22 mouse cellular contexts compared by ENCODE assay signal in the genomic region with DNA sequence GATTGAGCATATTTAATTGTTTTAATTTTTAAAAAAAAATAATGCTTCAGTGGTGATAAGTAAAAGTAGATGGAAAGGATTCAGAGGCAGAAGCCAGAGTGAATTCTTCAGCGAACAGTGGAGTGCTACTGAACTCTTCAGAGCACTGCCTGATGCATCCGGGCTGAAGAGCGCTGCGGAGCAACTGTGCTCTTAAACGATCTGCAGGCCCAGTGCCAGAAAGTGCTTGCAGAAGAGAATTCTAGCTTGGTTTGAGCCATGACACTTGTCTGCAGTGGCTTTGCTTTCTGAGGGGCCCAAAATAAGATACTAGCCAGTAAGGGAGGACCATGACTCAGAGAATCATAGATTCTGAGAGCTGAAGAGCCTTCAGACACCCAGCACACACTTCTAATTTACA. TPM values are rescaled to one million over a fixed set of nuclear protein-coding genes. Genes with fewer than 3 reads are reported as not detected.
DNase-seq lines count a peak whose midpoint lies in the region; ATAC-seq and TF ChIP-seq lines count a peak whose summit lies in the region.
"Had no signal": no experiment of that assay in that cellular context is flagged by ENCODE, and none has a peak within 500 bp of the region (broad histone marks: within the 10 kb centered on the region; RNA-seq: fewer than 3 reads in every experiment).

No protein-coding gene starts in this region.

- no peak for ATAC-seq in forebrain, postnatal 0 days
- ATAC-seq in forebrain, embryonic 16.5 days = no peak
- ATAC-seq: activated CD4-positive, CD25-positive, alpha-beta regulatory T cell, adult 4 months; forebrain, embryonic 13.5 days; midbrain, embryonic 16.5 days had no signal

- no peak overlapping the region for H3K9ac ChIP-seq in forebrain, postnatal 0 days
- no peak overlapping the region for H3K9ac ChIP-seq in forebrain, embryonic 16.5 days (replicated peaks; ENCODE audit: low read depth, low read length)
- H3K9ac ChIP-seq: forebrain, embryonic 13.5 days had no signal

- DNase-seq in forebrain, postnatal 0 days = peak; percentile 75
- DNase-seq in layer of hippocampus, adult 11-12 months (ENCODE audit: low spot score) = peak; percentile 10
- no peak for DNase-seq in layer of hippocampus, adult 9-10 months (ENCODE audit: low spot score)
- DNase-seq in right cerebral cortex, adult 18-20 months = peak; percentile 26
- DNase-seq in right cerebral cortex, postnatal 25 days = no peak
- no peak for DNase-seq in B cell, adult 2 months
- DNase-seq in neural tube, embryonic 10.5 days (ENCODE audit: extremely low spot score, low spot score) = no peak
- DNase-seq: cerebellum, adult 9-11 months; heart, adult 2 months; lung, postnatal 4 days; retina, postnatal 1 day; thymus, postnatal 14 days had no signal

- H3K4me1 ChIP-seq in forebrain, postnatal 0 days (ENCODE audit: insufficient read depth) = no peaks in the 10 kb centered on the region
- H3K4me1 ChIP-seq in forebrain, embryonic 16.5 days (replicated peaks; ENCODE audit: control insufficient read depth, insufficient read depth, low read length) = no peaks in the 10 kb centered on the region
- H3K4me1 ChIP-seq: forebrain, embryonic 13.5 days had no signal

- 49% methylated on average over 5 of the region's 5 CpGs for WGBS in forebrain, postnatal 0 days
- whole genome bisulfite sequencing in forebrain, embryonic 16.5 days = 52% methylated on average over 5 of the region's 5 CpGs

- no peaks in the 10 kb centered on the region for H3K36me3 ChIP-seq in forebrain, postnatal 0 days (ENCODE audit: insufficient read depth)
- H3K36me3 ChIP-seq in forebrain, embryonic 16.5 days (ENCODE audit: control insufficient read depth, insufficient read depth) = no peaks in the 10 kb centered on the region

- H3K27me3 ChIP-seq in forebrain, postnatal 0 days (ENCODE audit: insufficient read depth, low read length) = no peaks in the 10 kb centered on the region
- H3K27me3 ChIP-seq in forebrain, embryonic 16.5 days (replicated peaks; ENCODE audit: control insufficient read depth, insufficient read depth, low read length) = no peaks in the 10 kb centered on the region
- H3K27me3 ChIP-seq: forebrain, embryonic 13.5 days had no signal

- no peaks in the 10 kb centered on the region for H3K9me3 ChIP-seq in forebrain, postnatal 0 days (ENCODE audit: low read length)
- no peaks in the 10 kb centered on the region for H3K9me3 ChIP-seq in forebrain, embryonic 16.5 days (ENCODE audit: control insufficient read depth, low read length)
- H3K9me3 ChIP-seq: forebrain, embryonic 13.5 days had no signal

- no peak for TF ChIP-seq CTCF in forebrain, postnatal 0 days (IDR thresholded peaks at IDR 0.05; ENCODE audit: low read depth)

- no peak overlapping the region for H3K4me2 ChIP-seq in forebrain, postnatal 0 days (ENCODE audit: low read depth)
- no peak overlapping the region for H3K4me2 ChIP-seq in forebrain, embryonic 16.5 days (ENCODE audit: low read length)
- H3K4me2 ChIP-seq: forebrain, embryonic 13.5 days; liver, embryonic 11.5 days had no signal

- H3K4me3 ChIP-seq in forebrain, postnatal 0 days (ENCODE audit: low read depth, low read length) = no peak overlapping the region
- no peak overlapping the region for H3K4me3 ChIP-seq in forebrain, embryonic 16.5 days (replicated peaks; ENCODE audit: low read length)
- H3K4me3 ChIP-seq: forebrain, embryonic 13.5 days; heart, adult 2 months had no signal

- H3K27ac ChIP-seq in forebrain, postnatal 0 days (ENCODE audit: low read depth, low read length) = no peak overlapping the region
- H3K27ac ChIP-seq in forebrain, embryonic 16.5 days (ENCODE audit: low read length) = no peak overlapping the region
- H3K27ac ChIP-seq: forebrain, embryonic 13.5 days; heart, adult 2 months had no signal

RNA-seq across cellular contexts. Expression of gene Gm17662, which starts 28.2 kb away (rescaled TPM):
- total RNA-seq in forebrain, postnatal 0 days (2014; rRNA removed) = not detected in 2 replicates
- not detected in 2 replicates for polyA plus RNA-seq in forebrain, postnatal 0 days (2015; fragmentation: Nextera tagmentation; extraction: Ambion mirVana)
- polyA plus RNA-seq in forebrain, embryonic 16.5 days (2015; fragmentation: Nextera tagmentation; extraction: Ambion mirVana) = not detected in 2 replicates
- total RNA-seq: heart, adult 2 months; heart, postnatal 14 days; MEL had no signal
- polyA plus RNA-seq: activated CD4-positive, CD25-positive, alpha-beta regulatory T cell, adult 4 months; embryonic facial prominence, embryonic 11.5 days; forebrain, embryonic 13.5 days; heart, adult 2 months; large intestine, adult 2 months; liver, embryonic 11.5 days; midbrain, embryonic 16.5 days; neural tube, embryonic 14.5 days had no signal

RNA-seq across cellular contexts. Expression of gene C8a, which starts 47.3 kb away (rescaled TPM):
- total RNA-seq in forebrain, postnatal 0 days (2014; rRNA removed) = not detected in 2 replicates
- polyA plus RNA-seq in forebrain, postnatal 0 days (2015; fragmentation: Nextera tagmentation; extraction: Ambion mirVana) = not detected in 2 replicates
- polyA plus RNA-seq in forebrain, embryonic 16.5 days (2015; fragmentation: Nextera tagmentation; extraction: Ambion mirVana) = not detected in 2 replicates
- total RNA-seq: heart, adult 2 months; heart, postnatal 14 days; MEL had no signal
- polyA plus RNA-seq: activated CD4-positive, CD25-positive, alpha-beta regulatory T cell, adult 4 months; embryonic facial prominence, embryonic 11.5 days; forebrain, embryonic 13.5 days; heart, adult 2 months; midbrain, embryonic 16.5 days; neural tube, embryonic 14.5 days had no signal

Comparison
In these comparisons a context has a peak if more than half of its experiments do, and no peak if none do; other contexts are left out.
1. DNase-seq: peak in forebrain, postnatal 0 days (single experiment), layer of hippocampus, adult 11-12 months (single experiment) and right cerebral cortex, adult 18-20 months (single experiment); none in layer of hippocampus, adult 9-10 months (single experiment), right cerebral cortex, postnatal 25 days (single experiment), B cell, adult 2 months (0 of 2) and neural tube, embryonic 10.5 days (single experiment).